Mouse (Mus musculus) G1E (cell line): ENCODE measurements at regions not wholly inside any gene's neighbourhood (a gene's known extent, or its start where the extent isn't known, plus 50 kb on each side); places are given as distances from the start of the nearest gene placed in this dataset.

ENCODE experiments used
- CTCF ChIP-seq: IDR thresholded peaks from 2 replicates; pipeline ENCODE4 v1.5.1; 2012; ENCODE audit warnings: low read depth, low read length, inconsistent platforms, mixed read lengths
- GATA1 ChIP-seq: IDR thresholded peaks from 2 replicates; pipeline ENCODE4 v1.6.1; 2012; ENCODE audit warnings: borderline replicate concordance, low read length, inconsistent platforms, mixed read lengths
- GATA2 ChIP-seq: IDR thresholded peaks from 2 replicates; pipeline ENCODE4 v1.6.1; 2012; ENCODE audit warnings: low read depth, low read length, inconsistent platforms, borderline replicate concordance
- POLR2AphosphoS5 ChIP-seq: IDR thresholded peaks from 2 replicates; pipeline ENCODE4 v1.6.1; 2012; ENCODE audit warnings: low read depth, low read length, inconsistent platforms; ENCODE audit not compliant: insufficient replicate concordance
- TAL1 ChIP-seq: conservative IDR thresholded peaks from 2 replicates; pipeline ENCODE4 v1.6.1; 2012; ENCODE audit warnings: low read depth, low read length, inconsistent platforms, mixed read lengths

DNA sequence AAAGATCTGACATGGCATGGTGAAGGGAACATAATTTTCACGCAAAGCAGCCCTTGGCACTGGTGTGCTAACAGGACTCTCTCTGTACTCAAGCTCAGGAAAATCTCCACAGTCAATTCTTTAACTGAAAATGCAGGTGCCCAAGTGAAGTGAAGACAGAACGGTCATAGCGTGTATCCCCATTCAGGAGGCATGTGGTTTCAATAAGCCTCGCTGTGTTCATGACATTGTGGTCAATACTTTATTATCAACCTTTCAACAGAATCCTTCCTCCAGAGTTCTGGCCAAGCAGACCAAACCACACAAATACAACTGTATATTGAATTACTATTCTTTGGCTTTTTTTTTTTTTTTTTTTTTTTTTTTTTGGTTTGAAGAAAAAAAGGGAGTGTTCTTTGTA, 314.1 kb downstream of the Mycn start:
- no peak for TF ChIP-seq CTCF
- no peak for TF ChIP-seq GATA2
- no peak for TF ChIP-seq TAL1
- TF ChIP-seq POLR2AphosphoS5: no peak
- TF ChIP-seq GATA1: no peak
